Mouse (Mus musculus) heart, embryonic 15.5 days (tissue): Measurements from ENCODE around the gene Ak8. TPM values are rescaled to one million over a fixed set of nuclear protein-coding genes. Genes with fewer than 3 reads are reported as not detected.

Experiments used
- ATAC-seq: fragments of 200-750 bp; cut with Nextera tagmentation; replicated peaks from 2 replicates; pipeline ENCODE4 v1.8.0; 2017; ENCODE audit warnings: low read depth, moderate TSS enrichment; ENCODE audit not compliant: insufficient number of reproducible peaks, insufficient read depth, low FRiP score
- H3K27ac ChIP-seq: fragments of 300-500 bp; sonication (generic); 2 replicates; pipeline ENCODE4 v1.5.1; 2015; ENCODE audit warnings: mild to moderate bottlenecking, inconsistent platforms
- H3K27me3 ChIP-seq: fragments of 300-500 bp; sonication (generic); 2 replicates; pipeline ENCODE4 v1.6.1; 2015; ENCODE audit warnings: inconsistent platforms
- H3K36me3 ChIP-seq: fragments of 300-500 bp; sonication (generic); 2 replicates; pipeline ENCODE4 v1.6.1; 2015; ENCODE audit warnings: mild to moderate bottlenecking, inconsistent platforms
- H3K4me1 ChIP-seq: fragments of 300-500 bp; sonication (generic); replicated peaks from 2 replicates; pipeline ENCODE4 v1.6.1; 2015; ENCODE audit warnings: inconsistent platforms
- H3K4me2 ChIP-seq: fragments of 300-500 bp; sonication (generic); 2 replicates; pipeline ENCODE4 v1.6.1; 2015; ENCODE audit warnings: inconsistent platforms, mild to moderate bottlenecking, moderate library complexity
- H3K4me3 ChIP-seq: fragments of 300-500 bp; sonication (generic); 2 replicates; pipeline ENCODE4 v1.5.1; 2015; ENCODE audit warnings: mild to moderate bottlenecking, inconsistent platforms
- H3K9ac ChIP-seq: fragments of 300-500 bp; sonication (generic); 2 replicates; pipeline ENCODE4 v1.6.1; 2015; ENCODE audit warnings: mild to moderate bottlenecking, inconsistent platforms
- H3K9me3 ChIP-seq: fragments of 300-500 bp; sonication (generic); replicated peaks from 2 replicates; pipeline ENCODE4 v1.6.1; 2016; ENCODE audit warnings: inconsistent platforms
- WGBS: fragments of 180-500 bp; shearing (Covaris S2); methylation state at CpG from one replicate; pipeline ENCODE4 v1.1.7; 2015; ENCODE audit warnings: mixed read lengths; 5-methylcytosine and 5-hydroxymethylcytosine counted together
- polyA plus RNA-seq: library from polyadenylated mRNA; unstranded; fragments of >200 nt; fragmentation: Nextera tagmentation; extraction: Ambion mirVana; gene quantifications from 2 replicates; pipeline ENCODE4 v1.2.1, GENCODE M21; 2015

Ak8 gene
- polyA plus RNA-seq, 1 experiment from 2014 or later: 0.30 TPM

GRCm38 (mm10) chr2:28740159-28740558, 40.2 kb downstream of the Ak8 start:
- no peak for ATAC-seq
- 76% methylated on average over 5 of the region's 5 CpGs for WGBS
- H3K9ac ChIP-seq: no peak overlapping the region
- no peaks in the 10 kb centered on the region for H3K4me1 ChIP-seq
- no peaks in the 10 kb centered on the region for H3K9me3 ChIP-seq
- no peak overlapping the region for H3K4me2 ChIP-seq
- H3K27me3 ChIP-seq: peaks cover 23% of the 10 kb centered on the region
- H3K27ac ChIP-seq: no peak overlapping the region
- H3K4me3 ChIP-seq: no peak overlapping the region
- H3K36me3 ChIP-seq: no peaks in the 10 kb centered on the region

- Histone ChIP-seq H3K27ac (no peak overlapping the region), H3K27me3 (peaks cover 23% of the 10 kb centered on the region), H3K9ac (no peak overlapping the region), H3K4me1 (no peaks in the 10 kb centered on the region), H3K4me3 (no peak overlapping the region), H3K4me2 (no peak overlapping the region), H3K36me3 (no peaks in the 10 kb centered on the region), H3K9me3 (no peaks in the 10 kb centered on the region)
- 75% methylated on average over 8 of the region's 8 CpGs for WGBS
- no peak for ATAC-seq
Measured at GRCm38 (mm10) chr2:28742701-28743100, 42.7 kb downstream of the Ak8 start.

- WGBS: 69% methylated on average over 15 of the region's 15 CpGs
- Histone ChIP-seq H3K9me3 (no peaks in the 10 kb centered on the region), H3K4me3 (no peak overlapping the region), H3K27me3 (peaks cover 29% of the 10 kb centered on the region), H3K4me1 (peaks cover 8% of the 10 kb centered on the region), H3K36me3 (no peaks in the 10 kb centered on the region), H3K9ac (no peak overlapping the region), H3K27ac (no peak overlapping the region), H3K4me2 (no peak overlapping the region)
- ATAC-seq: no peak
Measured at GRCm38 (mm10) chr2:28746682-28747332, 46.8 kb downstream of the Ak8 start.

- Histone ChIP-seq H3K4me3 (no peak overlapping the region), H3K27me3 (peaks cover 35% of the 10 kb centered on the region), H3K9ac (no peak overlapping the region), H3K27ac (no peak overlapping the region), H3K4me1 (peaks cover 17% of the 10 kb centered on the region), H3K9me3 (no peaks in the 10 kb centered on the region), H3K36me3 (no peaks in the 10 kb centered on the region), H3K4me2 (no peak overlapping the region)
- 76% methylated on average over 2 of the region's 2 CpGs for WGBS
- no peak for ATAC-seq
Measured at GRCm38 (mm10) chr2:28747705-28748104, 47.7 kb downstream of the Ak8 start.

- peak overlapping the region; percentile 43 for H3K4me3 ChIP-seq
- no peaks in the 10 kb centered on the region for H3K9me3 ChIP-seq
- peaks cover 57% of the 10 kb centered on the region for H3K27me3 ChIP-seq
- H3K27ac ChIP-seq: no peak overlapping the region
- peak overlapping the region; percentile 39 for H3K9ac ChIP-seq
- ATAC-seq: no peak
- H3K36me3 ChIP-seq: no peaks in the 10 kb centered on the region
- 5% methylated on average over 17 of the region's 17 CpGs for WGBS
- H3K4me2 ChIP-seq: peak overlapping the region; percentile 68
- peaks cover 24% of the 10 kb centered on the region for H3K4me1 ChIP-seq
Measured at GRCm38 (mm10) chr2:28751186-28751585, 51.2 kb downstream of the Ak8 start.

GRCm38 (mm10) chr2:28751658-28752057, 51.7 kb downstream of the Ak8 start:
- H3K4me1 ChIP-seq: peaks cover 24% of the 10 kb centered on the region
- H3K4me3 ChIP-seq: peak overlapping the region; percentile 43
- H3K9me3 ChIP-seq: no peaks in the 10 kb centered on the region
- peak overlapping the region; percentile 39; the same call in 1 of the 2 replicates for H3K9ac ChIP-seq
- 21% methylated on average over 17 of the region's 17 CpGs for WGBS
- no peak for ATAC-seq
- peaks cover 57% of the 10 kb centered on the region for H3K27me3 ChIP-seq
- peak overlapping the region; percentile 68 for H3K4me2 ChIP-seq
- H3K27ac ChIP-seq: no peak overlapping the region
- no peaks in the 10 kb centered on the region for H3K36me3 ChIP-seq

GRCm38 (mm10) chr2:28752388-28752787, 52.4 kb downstream of the Ak8 start:
- Histone ChIP-seq H3K4me1 (peaks cover 24% of the 10 kb centered on the region), H3K27ac (no peak overlapping the region), H3K27me3 (peaks cover 62% of the 10 kb centered on the region), H3K4me3 (no peak overlapping the region), H3K9ac (no peak overlapping the region), H3K9me3 (no peaks in the 10 kb centered on the region), H3K36me3 (no peaks in the 10 kb centered on the region), H3K4me2 (peak overlapping the region; percentile 21; the same call in 1 of the 2 replicates)
- 22% methylated on average over 8 of the region's 8 CpGs for WGBS
- no peak for ATAC-seq

GRCm38 (mm10) chr2:28755451-28755850, 55.5 kb downstream of the Ak8 start:
- H3K36me3 ChIP-seq: no peaks in the 10 kb centered on the region
- peaks cover 54% of the 10 kb centered on the region for H3K27me3 ChIP-seq
- 2% methylated on average over 7 of the region's 7 CpGs for WGBS
- H3K4me1 ChIP-seq: peaks cover 24% of the 10 kb centered on the region
- no peak overlapping the region for H3K9ac ChIP-seq
- H3K27ac ChIP-seq: no peak overlapping the region
- no peak overlapping the region for H3K4me3 ChIP-seq
- no peak overlapping the region for H3K4me2 ChIP-seq
- no peak for ATAC-seq
- H3K9me3 ChIP-seq: no peaks in the 10 kb centered on the region

GRCm38 (mm10) chr2:28756201-28756600, 56.2 kb downstream of the Ak8 start:
- no peaks in the 10 kb centered on the region for H3K9me3 ChIP-seq
- H3K27ac ChIP-seq: no peak overlapping the region
- H3K4me2 ChIP-seq: no peak overlapping the region
- no peak for ATAC-seq
- H3K27me3 ChIP-seq: peaks cover 47% of the 10 kb centered on the region
- no peak overlapping the region for H3K9ac ChIP-seq
- WGBS: 35% methylated on average over 4 of the region's 4 CpGs
- no peaks in the 10 kb centered on the region for H3K36me3 ChIP-seq
- H3K4me3 ChIP-seq: no peak overlapping the region
- peaks cover 20% of the 10 kb centered on the region for H3K4me1 ChIP-seq

GRCm38 (mm10) chr2:28759441-28759840, 59.5 kb downstream of the Ak8 start:
- H3K4me2 ChIP-seq: no peak overlapping the region
- WGBS: 48% methylated on average over 4 of the region's 4 CpGs
- H3K4me3 ChIP-seq: no peak overlapping the region
- H3K36me3 ChIP-seq: no peaks in the 10 kb centered on the region
- ATAC-seq: no peak
- peaks cover 17% of the 10 kb centered on the region for H3K27me3 ChIP-seq
- no peak overlapping the region for H3K27ac ChIP-seq
- no peaks in the 10 kb centered on the region for H3K9me3 ChIP-seq
- H3K4me1 ChIP-seq: peaks cover 8% of the 10 kb centered on the region; the same call in 1 of the 2 replicates
- H3K9ac ChIP-seq: no peak overlapping the region

- H3K9me3 ChIP-seq: no peaks in the 10 kb centered on the region
- ATAC-seq: no peak
- H3K27ac ChIP-seq: no peak overlapping the region
Measured at GRCm38 (mm10) chr2:28766590-28766989, 66.6 kb downstream of the Ak8 start.

GRCm38 (mm10) chr2:28767041-28767440, 67.1 kb downstream of the Ak8 start:
- H3K4me1 ChIP-seq: peaks cover 16% of the 10 kb centered on the region
- no peak overlapping the region for H3K9ac ChIP-seq
- H3K27ac ChIP-seq: no peak overlapping the region
- no peak overlapping the region for H3K4me3 ChIP-seq
- no peaks in the 10 kb centered on the region; the same call in 1 of the 2 replicates for H3K27me3 ChIP-seq
- WGBS: 78% methylated on average over 2 of the region's 2 CpGs
- no peaks in the 10 kb centered on the region for H3K36me3 ChIP-seq
- no peaks in the 10 kb centered on the region for H3K9me3 ChIP-seq
- ATAC-seq: no peak
- H3K4me2 ChIP-seq: no peak overlapping the region

More at GRCm38 (mm10) chr2:28766590-28766989, 66.6 kb downstream of the Ak8 start:
- WGBS: 60% methylated on average over 4 of the region's 4 CpGs
- H3K27me3 ChIP-seq: no peaks in the 10 kb centered on the region; the same call in 1 of the 2 replicates
- H3K4me1 ChIP-seq: peaks cover 17% of the 10 kb centered on the region
- no peak overlapping the region for H3K4me3 ChIP-seq
- H3K36me3 ChIP-seq: no peaks in the 10 kb centered on the region
- H3K9ac ChIP-seq: no peak overlapping the region
- H3K4me2 ChIP-seq: no peak overlapping the region
